Mouse (Mus musculus) c-Kit-positive CD71-positive TER-119-positive erythroid progenitor cells, embryonic 14.5 days (primary cell): ENCODE measurements around the gene 1500011B03Rik.

ENCODE experiments used
- DNase-seq: peaks from one replicate; pipeline ENCODE4 v3.0.0-alpha.2; 2013; ENCODE audit warnings: low spot score

Gene 1500011B03Rik

DNA sequence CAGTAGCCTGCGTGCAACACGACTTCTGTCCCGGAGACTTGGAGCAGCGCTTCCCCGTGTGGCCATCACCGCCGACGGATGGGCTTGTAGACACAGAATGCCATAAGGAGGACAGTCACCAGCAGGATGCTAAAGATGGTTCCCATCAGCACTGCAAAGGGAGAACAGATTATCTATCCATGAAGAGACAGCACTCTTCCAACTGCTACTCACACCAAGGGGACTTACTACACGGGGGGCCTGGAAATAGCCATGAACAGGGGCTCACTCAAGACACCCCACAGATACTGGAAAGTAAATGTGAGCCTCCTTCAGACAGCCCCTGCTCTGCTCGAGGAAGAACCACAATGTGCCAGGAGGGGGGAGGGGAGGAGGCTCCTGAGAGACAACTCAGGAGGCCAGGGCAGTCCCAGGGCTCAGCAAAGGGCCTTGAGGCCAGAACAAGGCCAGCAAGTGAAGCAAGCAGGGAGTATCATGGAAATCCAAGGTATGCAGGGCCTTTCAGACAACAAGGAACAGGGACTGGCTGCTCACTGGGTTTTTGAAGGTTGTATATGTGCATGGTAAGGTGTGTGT is 14.0 kb downstream of the 1500011B03Rik start:
- DNase-seq, result no peak

DNA sequence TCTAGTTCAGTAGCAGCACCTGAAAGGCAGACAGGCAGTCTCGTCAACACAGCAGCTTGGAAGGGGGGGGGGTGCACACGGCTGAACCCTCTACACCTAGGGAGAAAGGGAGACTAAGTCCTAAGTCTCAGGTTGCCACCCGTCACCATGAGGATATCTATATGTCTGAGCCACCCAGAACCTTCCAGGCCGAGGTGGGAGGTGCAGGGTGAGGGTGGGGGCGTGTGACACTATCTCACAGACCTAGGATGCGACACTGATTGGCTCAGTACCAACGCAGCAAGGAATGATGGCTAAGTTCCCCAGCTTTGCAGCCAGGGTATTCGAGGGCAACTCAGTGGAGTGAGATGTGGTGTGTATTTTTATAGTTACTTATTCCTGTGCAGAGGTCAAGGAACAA is 14.9 kb downstream of the 1500011B03Rik start:
- no peak for DNase-seq

DNA sequence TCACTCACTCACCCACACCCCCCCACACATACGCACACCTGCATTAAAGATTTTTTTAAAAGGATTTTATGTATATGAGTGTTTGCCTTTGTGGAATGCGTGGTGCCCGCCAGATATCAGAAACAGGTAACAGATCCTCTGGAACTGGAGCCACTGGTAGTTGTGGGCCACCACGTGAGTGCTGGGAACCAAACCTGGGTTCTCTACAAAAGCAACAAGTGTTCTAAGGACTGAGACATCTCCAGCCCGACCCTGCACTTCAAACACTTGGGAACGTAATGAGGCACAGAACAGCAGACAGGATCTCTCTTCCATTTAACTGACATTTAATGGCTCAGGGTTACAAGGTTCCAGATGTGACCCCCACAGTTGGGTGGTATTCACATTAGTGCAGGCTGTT is 15.4 kb downstream of the 1500011B03Rik start:
- DNase-seq, result no peak

DNA sequence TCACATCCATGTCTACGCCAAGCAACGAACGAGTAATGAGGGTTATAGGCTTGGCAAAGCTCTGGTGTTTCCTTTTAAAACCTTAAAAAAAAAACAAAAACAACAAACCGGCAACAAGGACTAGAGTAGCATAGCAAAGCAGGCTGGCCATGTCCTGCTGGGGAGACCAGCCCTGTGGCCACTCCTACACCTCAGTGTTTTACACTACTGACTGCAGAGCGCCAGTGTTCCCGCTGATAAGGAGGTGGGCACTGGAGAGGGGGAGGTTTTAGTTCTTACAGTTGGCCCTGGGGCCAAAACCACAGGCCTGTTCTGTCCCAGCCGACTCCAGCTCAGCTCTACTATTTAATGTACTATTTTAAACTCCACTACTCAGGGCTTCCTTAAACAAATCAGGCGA is 15.8 kb downstream of the 1500011B03Rik start:
- DNase-seq, result peak; percentile 56

DNA sequence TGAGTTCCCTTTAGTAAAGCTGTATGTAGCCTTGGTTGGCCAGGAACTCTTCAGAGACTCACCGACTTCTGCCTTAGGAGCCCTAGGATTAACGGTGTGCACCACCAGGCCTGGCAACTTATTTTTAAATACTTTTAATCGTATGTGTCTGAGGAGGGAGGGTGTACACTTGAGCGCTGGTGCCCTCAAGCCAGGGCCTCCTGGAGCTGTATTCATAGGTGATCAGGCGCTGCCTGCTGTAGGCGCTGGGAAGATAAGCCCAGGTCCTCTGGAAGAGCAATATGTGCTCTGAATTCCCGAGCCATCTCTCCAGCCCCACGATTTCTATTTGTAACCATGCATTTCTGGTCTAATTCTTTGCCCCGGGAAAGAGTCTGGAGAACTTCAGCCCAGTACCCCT is 16.2 kb downstream of the 1500011B03Rik start:
- DNase-seq, result no peak

- no peak for DNase-seq
Measured at GRCm38 (mm10) chr5:114806636-114807035, 16.6 kb downstream of the 1500011B03Rik start.

DNA sequence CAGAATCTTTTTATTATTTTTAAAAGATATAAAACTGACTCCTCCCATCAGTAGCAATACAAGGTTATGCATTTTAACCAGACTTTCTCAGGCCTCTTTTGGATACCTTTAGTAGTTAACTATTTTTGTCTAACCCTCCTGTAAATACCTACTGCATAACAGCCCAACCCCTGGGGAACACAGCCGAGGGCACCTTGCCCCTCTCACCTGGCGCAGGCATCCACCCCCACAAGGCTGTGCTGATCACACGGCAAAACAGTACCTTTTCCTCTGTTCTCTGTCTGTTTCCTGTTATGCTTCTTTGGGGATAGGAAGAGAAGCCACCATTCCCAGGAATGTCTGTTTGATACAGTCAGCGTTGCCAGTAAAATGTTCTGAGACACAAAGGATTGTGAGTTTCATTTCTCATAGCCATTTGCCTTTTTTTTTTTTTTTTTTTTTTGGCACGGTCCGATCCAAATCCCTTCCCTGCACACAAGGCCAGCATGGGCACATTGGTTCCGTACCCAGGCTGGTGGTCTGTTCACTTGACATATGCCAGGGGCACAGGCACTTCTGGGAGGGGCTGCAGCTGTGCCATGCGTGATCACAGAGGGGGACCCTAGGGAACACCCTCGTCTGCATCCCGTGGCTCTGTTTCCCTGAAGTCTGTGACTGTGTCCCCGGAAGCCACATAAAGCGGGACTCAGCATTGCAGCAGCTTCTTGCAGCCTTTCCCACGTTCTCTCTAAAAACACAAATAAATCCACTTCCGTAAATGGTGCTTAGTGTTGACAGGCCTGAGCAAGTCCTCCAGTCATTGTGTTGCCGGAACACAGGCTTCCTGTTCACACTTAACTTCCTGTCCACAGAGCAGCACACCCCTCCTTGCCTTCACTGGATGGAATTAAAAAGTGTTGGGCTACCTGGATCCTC is 17.6 kb downstream of the 1500011B03Rik start:
- no peak for DNase-seq

- DNase-seq, result no peak
Measured at GRCm38 (mm10) chr5:114804958-114805357, 18.3 kb downstream of the 1500011B03Rik start.

GRCm38 (mm10) chr5:114804335-114804734 is 18.9 kb downstream of the 1500011B03Rik start:
- DNase-seq, result no peak

DNA sequence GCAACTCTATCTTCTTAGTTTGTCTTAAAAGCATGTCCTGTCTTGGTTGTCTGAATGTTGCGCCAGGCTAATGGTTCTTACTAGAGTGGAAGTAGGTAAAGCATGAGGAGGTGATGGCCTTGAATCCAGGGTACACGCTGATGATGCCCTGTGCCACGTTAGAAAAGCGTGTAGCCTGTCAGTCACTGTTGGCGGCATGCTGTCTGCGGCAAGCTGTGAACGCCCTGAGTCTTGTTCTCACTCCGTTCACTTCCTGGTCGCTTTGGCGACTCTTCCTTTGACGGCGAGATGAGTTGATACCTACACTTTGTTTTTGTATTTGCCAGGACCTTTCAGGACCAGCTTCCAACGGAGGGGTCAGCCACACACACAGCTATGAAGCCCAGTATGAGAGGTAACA is 20.0 kb downstream of the 1500011B03Rik start:
- no peak for DNase-seq

DNA sequence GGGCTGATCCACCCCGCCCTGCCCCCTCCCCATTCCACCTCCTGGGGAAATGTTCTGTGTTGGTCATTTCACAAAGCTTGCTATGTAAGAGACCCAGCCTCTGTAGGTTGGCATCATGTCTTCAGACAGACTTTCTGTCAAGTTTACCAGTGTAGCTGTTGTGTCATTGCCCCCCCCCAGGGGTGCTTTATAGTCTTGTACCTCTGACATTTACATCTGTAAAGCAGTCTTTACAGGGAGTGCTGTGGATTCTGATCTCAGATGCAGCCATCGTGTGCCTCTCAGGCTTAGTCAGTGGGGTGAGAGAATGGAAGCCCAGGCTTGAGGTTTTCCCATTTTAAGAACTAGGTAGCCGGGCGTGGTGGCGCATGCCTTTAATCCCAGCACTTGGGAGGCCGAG is 21.4 kb downstream of the 1500011B03Rik start:
- no peak for DNase-seq

- peak; percentile 68 for DNase-seq
Measured at GRCm38 (mm10) chr5:114801049-114801448, 22.2 kb downstream of the 1500011B03Rik start.

DNA sequence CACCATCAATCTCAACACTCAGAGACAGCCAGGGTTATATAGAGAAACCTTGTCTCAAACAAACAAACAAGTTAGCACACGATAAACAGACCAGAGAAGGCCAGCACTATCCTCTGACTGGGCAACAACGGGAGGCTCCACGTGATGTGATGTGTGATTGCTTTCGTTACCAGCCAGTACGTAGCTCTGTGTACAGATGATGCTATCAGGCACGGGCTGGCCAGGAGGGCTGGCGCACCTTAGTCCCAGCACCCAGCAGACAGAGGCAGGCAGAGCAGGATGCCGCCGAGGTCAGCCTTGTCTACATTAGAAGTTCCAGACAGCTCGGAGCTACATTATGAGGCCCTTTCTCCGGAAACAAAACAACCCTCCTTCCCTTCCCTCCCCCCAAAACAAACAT is 23.4 kb downstream of the 1500011B03Rik start:
- DNase-seq, result no peak

DNA sequence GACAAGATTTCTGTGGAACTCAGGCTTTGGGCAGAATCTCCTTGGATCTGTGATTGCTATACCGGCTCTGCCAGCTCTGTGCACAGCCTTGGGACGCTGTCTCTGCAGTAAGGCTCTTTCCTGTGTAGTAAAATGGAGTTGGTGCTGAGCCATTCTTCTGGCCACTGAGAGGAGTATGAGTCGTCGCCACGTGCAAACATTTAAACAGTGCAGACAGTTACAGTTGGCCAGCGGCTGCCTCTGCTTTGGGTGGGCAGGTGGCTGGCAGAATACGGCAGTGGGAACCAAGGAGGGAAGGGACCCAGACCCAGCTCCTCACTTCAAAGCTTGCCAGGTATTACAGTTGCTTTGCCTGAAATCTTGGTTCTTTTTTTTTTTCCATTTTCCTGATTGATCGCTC is 26.0 kb downstream of the 1500011B03Rik start:
- DNase-seq, result no peak

DNA sequence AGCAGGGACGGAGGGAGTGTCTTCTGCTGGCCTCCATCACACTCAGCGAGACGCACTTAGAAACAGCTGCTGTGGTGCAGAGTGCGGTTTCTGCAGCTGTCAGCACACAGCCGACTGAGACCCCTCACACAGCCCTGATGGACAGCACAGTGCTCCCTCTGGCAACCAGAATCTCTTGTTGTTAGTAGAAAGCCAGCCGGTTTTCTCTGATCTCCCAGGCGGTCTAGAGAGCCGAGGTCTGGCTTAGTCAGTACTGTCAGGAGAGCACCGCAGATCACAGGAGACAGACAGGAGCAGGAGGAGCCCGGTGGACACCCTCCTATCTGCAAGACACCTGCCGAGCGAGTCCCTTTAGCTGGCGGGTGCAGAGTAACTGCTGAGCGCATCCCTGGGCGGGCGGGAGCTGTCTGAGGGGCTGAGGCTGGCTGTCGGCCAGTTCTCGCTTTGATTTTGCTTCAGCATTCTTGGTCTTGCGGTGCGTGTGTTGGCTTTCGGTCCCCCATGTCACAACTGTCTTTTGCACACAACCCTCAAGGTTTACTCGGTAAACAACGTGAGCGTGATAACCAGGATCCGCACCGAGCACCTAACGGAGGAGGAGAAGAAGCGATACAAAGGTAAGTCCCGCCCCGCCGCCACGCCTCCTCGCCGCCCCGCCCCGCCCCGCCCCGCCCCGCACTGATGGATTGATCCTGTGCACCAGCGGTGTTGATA is 26.8 kb downstream of the 1500011B03Rik start:
- DNase-seq, result no peak

DNA sequence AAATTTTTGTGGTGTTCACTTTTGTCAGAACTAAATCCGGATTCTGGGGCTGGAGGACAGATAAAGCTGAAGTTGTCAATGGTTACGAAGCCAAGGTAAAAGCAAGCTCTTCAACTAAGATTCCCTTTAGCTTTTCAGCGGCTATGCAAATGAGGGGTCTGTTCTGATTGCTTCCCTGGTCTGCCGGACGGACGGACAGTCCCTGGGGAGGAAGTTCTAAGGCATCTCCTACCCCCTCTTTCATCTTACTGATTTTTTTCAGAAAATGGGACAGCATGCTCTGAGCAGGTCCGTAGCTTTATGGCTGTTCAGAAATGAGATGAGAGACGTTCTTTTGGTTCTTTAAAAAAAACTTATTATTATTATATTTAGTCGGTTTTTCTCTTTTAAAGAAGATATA is 27.6 kb downstream of the 1500011B03Rik start:
- DNase-seq, result no peak

GRCm38 (mm10) chr5:114795231-114795630 is 28.0 kb downstream of the 1500011B03Rik start:
- DNase-seq, result no peak

DNA sequence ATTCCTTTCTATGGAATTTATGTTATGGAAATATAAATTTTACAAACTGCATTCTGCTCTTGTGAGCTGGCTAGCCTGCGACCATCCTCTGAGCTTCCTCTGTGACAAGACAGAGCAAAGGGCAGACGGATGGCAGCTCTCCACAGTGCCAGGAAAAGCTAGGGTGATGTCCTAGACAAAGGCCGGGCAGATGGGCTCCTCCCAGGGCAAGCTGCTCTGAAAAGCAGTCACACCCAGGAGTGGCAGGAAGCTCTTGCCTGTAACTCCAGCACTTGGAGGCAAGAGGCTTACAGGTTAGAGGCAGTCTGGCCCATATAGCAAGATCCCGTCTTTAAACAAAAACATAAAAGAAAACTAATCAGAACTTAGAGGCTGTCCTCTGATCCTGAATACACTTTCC is 28.7 kb downstream of the 1500011B03Rik start:
- DNase-seq, result no peak

- DNase-seq, result no peak
Measured at GRCm38 (mm10) chr5:114793317-114793716, 30.0 kb downstream of the 1500011B03Rik start.

DNA sequence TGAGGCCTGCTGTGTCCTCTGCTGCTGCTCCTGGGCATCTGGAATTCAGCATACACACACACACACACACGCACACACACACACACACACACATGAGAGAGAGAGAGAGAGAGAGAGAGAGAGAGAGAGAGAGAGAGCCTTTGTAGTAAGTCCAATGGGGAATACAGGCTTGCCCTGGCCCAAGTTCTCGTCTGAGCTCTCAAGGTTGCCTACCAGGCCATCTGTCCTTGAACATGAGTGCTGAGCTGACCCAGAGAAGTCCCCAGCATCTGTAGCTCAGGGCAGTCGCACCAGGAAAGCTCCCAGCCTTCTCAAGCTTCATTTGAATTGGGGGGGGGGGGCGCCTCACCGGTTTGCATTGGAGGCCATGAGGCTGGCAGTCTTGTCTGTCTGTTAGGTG is 38.1 kb downstream of the 1500011B03Rik start:
- no peak for DNase-seq

DNA sequence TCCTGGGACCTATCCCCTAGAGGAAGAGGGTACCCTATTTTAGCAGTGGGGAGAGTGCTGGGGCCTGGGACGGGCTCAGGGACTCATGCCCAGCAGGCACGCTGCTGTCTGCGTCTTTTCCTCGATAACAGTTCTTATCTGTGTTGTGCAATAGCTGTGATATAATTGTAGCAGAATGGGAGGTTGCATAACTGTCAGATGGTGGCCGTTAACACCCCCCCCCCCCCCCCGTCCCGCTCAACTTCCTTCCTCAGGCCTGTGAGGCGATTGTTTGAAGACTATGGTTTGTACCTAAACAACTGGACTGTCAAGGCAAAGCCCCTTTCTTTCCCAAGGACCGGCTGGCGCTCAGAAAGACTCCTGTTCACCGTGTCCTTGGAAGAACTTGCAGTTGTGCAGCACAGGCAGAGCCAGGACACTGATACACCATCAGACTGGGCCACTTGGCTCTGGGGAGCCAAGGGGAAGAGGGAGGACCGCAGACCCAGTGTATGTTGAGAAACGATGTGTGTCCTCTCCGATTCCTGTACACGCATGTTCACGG is 38.6 kb downstream of the 1500011B03Rik start:
- peak; percentile 66 for DNase-seq

- DNase-seq, result no peak
Measured at GRCm38 (mm10) chr5:114783405-114784163, 39.7 kb downstream of the 1500011B03Rik start.
